Mouse (Mus musculus): ENCODE measurements around the gene Men1. TPM values are rescaled to one million over a fixed set of nuclear protein-coding genes. Genes with fewer than 3 reads are reported as not detected.

The Men1 gene
- polyA plus RNA-seq, 1 experiment from 2014 or later, result 19.5 TPM

- Histone ChIP-seq H3K36me3 (ENCODE audit: control insufficient read depth, insufficient read depth) (peaks cover 9% of the 10 kb centered on the region), H3K27ac (ENCODE audit: low read length) (no peak overlapping the region), H3K4me1 (ENCODE audit: control insufficient read depth, low read depth, low read length) (peaks cover 22% of the 10 kb centered on the region), H3K27me3 (ENCODE audit: control insufficient read depth, insufficient read depth, low read depth, low read length) (no peaks in the 10 kb centered on the region), H3K9me3 (replicated peaks; ENCODE audit: control insufficient read depth, low read length) (no peaks in the 10 kb centered on the region), H3K9ac (ENCODE audit: low read depth, low read length) (no peak overlapping the region), H3K4me3 (ENCODE audit: low read depth, low read length) (no peak overlapping the region), H3K4me2 (ENCODE audit: low read depth, low read length) (no peak overlapping the region)
- WGBS (ENCODE audit: insufficient replicate concordance), result 88% methylated on average over 4 of the region's 4 CpGs
- no peak for ATAC-seq (ENCODE audit: low read depth)
Measured at GRCm38 (mm10) chr19:6347615-6348014, 12.8 kb downstream of the Men1 start.

- no peaks in the 10 kb centered on the region for H3K27me3 ChIP-seq (ENCODE audit: control insufficient read depth, insufficient read depth, low read depth, low read length)
- H3K4me3 ChIP-seq (ENCODE audit: low read depth, low read length), result no peak overlapping the region
- no peaks in the 10 kb centered on the region for H3K9me3 ChIP-seq (replicated peaks; ENCODE audit: control insufficient read depth, low read length)
- WGBS (ENCODE audit: insufficient replicate concordance), result 38% methylated on average over 9 of the region's 9 CpGs
- peak overlapping the region; percentile 9; the same call in 1 of the 2 replicates for H3K4me2 ChIP-seq (ENCODE audit: low read depth, low read length)
- peak overlapping the region; percentile 1; the same call in 1 of the 2 replicates for H3K9ac ChIP-seq (ENCODE audit: low read depth, low read length)
- peaks cover 9% of the 10 kb centered on the region for H3K36me3 ChIP-seq (ENCODE audit: control insufficient read depth, insufficient read depth)
- H3K4me1 ChIP-seq (ENCODE audit: control insufficient read depth, low read depth, low read length), result peaks cover 16% of the 10 kb centered on the region
- no peak overlapping the region for H3K27ac ChIP-seq (ENCODE audit: low read length)
- no peak for ATAC-seq (ENCODE audit: low read depth)
Measured at GRCm38 (mm10) chr19:6348717-6349116, 13.9 kb downstream of the Men1 start.

- no peak overlapping the region for H3K4me3 ChIP-seq (ENCODE audit: low read depth, low read length)
- no peaks in the 10 kb centered on the region for H3K27me3 ChIP-seq (ENCODE audit: control insufficient read depth, insufficient read depth, low read depth, low read length)
- peak overlapping the region; percentile 9; the same call in 1 of the 2 replicates for H3K4me2 ChIP-seq (ENCODE audit: low read depth, low read length)
- H3K36me3 ChIP-seq (ENCODE audit: control insufficient read depth, insufficient read depth), result peaks cover 9% of the 10 kb centered on the region
- WGBS (ENCODE audit: insufficient replicate concordance), result 18% methylated on average over 14 of the region's 14 CpGs
- no peaks in the 10 kb centered on the region for H3K9me3 ChIP-seq (replicated peaks; ENCODE audit: control insufficient read depth, low read length)
- peak overlapping the region; percentile 1; the same call in 1 of the 2 replicates for H3K9ac ChIP-seq (ENCODE audit: low read depth, low read length)
- peak overlapping the region; percentile 48 for H3K27ac ChIP-seq (ENCODE audit: low read length)
- ATAC-seq (ENCODE audit: low read depth), result peak; percentile 59
- H3K4me1 ChIP-seq (ENCODE audit: control insufficient read depth, low read depth, low read length), result peaks cover 16% of the 10 kb centered on the region
Measured at GRCm38 (mm10) chr19:6349215-6349983, 14.6 kb downstream of the Men1 start.

GRCm38 (mm10) chr19:6351431-6352106 lies 16.8 kb downstream of the Men1 start:
- no peak overlapping the region for H3K9ac ChIP-seq (ENCODE audit: low read depth, low read length)
- no peaks in the 10 kb centered on the region for H3K9me3 ChIP-seq (replicated peaks; ENCODE audit: control insufficient read depth, low read length)
- no peaks in the 10 kb centered on the region for H3K36me3 ChIP-seq (ENCODE audit: control insufficient read depth, insufficient read depth)
- no peak overlapping the region for H3K4me2 ChIP-seq (ENCODE audit: low read depth, low read length)
- no peak overlapping the region for H3K27ac ChIP-seq (ENCODE audit: low read length)
- no peak overlapping the region for H3K4me3 ChIP-seq (ENCODE audit: low read depth, low read length)
- ATAC-seq (ENCODE audit: low read depth), result no peak
- 72% methylated on average over 14 of the region's 14 CpGs for WGBS (ENCODE audit: insufficient replicate concordance)
- H3K27me3 ChIP-seq (ENCODE audit: control insufficient read depth, insufficient read depth, low read depth, low read length), result no peaks in the 10 kb centered on the region
- H3K4me1 ChIP-seq (ENCODE audit: control insufficient read depth, low read depth, low read length), result peaks cover 16% of the 10 kb centered on the region

GRCm38 (mm10) chr19:6352107-6352505 lies 17.3 kb downstream of the Men1 start:
- Histone ChIP-seq H3K4me2 (ENCODE audit: low read depth, low read length) (no peak overlapping the region), H3K4me1 (ENCODE audit: control insufficient read depth, low read depth, low read length) (peaks cover 16% of the 10 kb centered on the region), H3K9ac (ENCODE audit: low read depth, low read length) (no peak overlapping the region), H3K27ac (ENCODE audit: low read length) (no peak overlapping the region), H3K9me3 (replicated peaks; ENCODE audit: control insufficient read depth, low read length) (no peaks in the 10 kb centered on the region), H3K36me3 (ENCODE audit: control insufficient read depth, insufficient read depth) (no peaks in the 10 kb centered on the region), H3K27me3 (ENCODE audit: control insufficient read depth, insufficient read depth, low read depth, low read length) (no peaks in the 10 kb centered on the region), H3K4me3 (ENCODE audit: low read depth, low read length) (no peak overlapping the region)
- 38% methylated on average over 2 of the region's 2 CpGs for WGBS (ENCODE audit: insufficient replicate concordance)
- no peak for ATAC-seq (ENCODE audit: low read depth)

- H3K27ac ChIP-seq (ENCODE audit: low read length), result no peak overlapping the region
- H3K27me3 ChIP-seq (ENCODE audit: control insufficient read depth, insufficient read depth, low read depth, low read length), result no peaks in the 10 kb centered on the region
- H3K9me3 ChIP-seq (replicated peaks; ENCODE audit: control insufficient read depth, low read length), result no peaks in the 10 kb centered on the region
- no peak for ATAC-seq (ENCODE audit: low read depth)
- H3K4me3 ChIP-seq (ENCODE audit: low read depth, low read length), result no peak overlapping the region
- no peak overlapping the region for H3K9ac ChIP-seq (ENCODE audit: low read depth, low read length)
- WGBS (ENCODE audit: insufficient replicate concordance), result 71% methylated on average over 7 of the region's 7 CpGs
- no peak overlapping the region for H3K4me2 ChIP-seq (ENCODE audit: low read depth, low read length)
- H3K4me1 ChIP-seq (ENCODE audit: control insufficient read depth, low read depth, low read length), result peaks cover 9% of the 10 kb centered on the region
- no peaks in the 10 kb centered on the region for H3K36me3 ChIP-seq (ENCODE audit: control insufficient read depth, insufficient read depth)
Measured at GRCm38 (mm10) chr19:6354030-6354429, 19.3 kb downstream of the Men1 start.

- peaks cover 17% of the 10 kb centered on the region for H3K4me1 ChIP-seq (ENCODE audit: control insufficient read depth, low read depth, low read length)
- H3K9me3 ChIP-seq (replicated peaks; ENCODE audit: control insufficient read depth, low read length), result no peaks in the 10 kb centered on the region
- H3K4me2 ChIP-seq (ENCODE audit: low read depth, low read length), result no peak overlapping the region
- no peaks in the 10 kb centered on the region for H3K27me3 ChIP-seq (ENCODE audit: control insufficient read depth, insufficient read depth, low read depth, low read length)
- H3K36me3 ChIP-seq (ENCODE audit: control insufficient read depth, insufficient read depth), result peaks cover 9% of the 10 kb centered on the region
- WGBS (ENCODE audit: insufficient replicate concordance), result 63% methylated on average over 3 of the region's 3 CpGs
- ATAC-seq (ENCODE audit: low read depth), result no peak
- H3K9ac ChIP-seq (ENCODE audit: low read depth, low read length), result no peak overlapping the region
- H3K4me3 ChIP-seq (ENCODE audit: low read depth, low read length), result no peak overlapping the region
- H3K27ac ChIP-seq (ENCODE audit: low read length), result no peak overlapping the region
Measured at GRCm38 (mm10) chr19:6361291-6361690, 26.5 kb downstream of the Men1 start.

- peaks cover 24% of the 10 kb centered on the region for H3K4me1 ChIP-seq (ENCODE audit: control insufficient read depth, low read depth, low read length)
- H3K36me3 ChIP-seq (ENCODE audit: control insufficient read depth, insufficient read depth), result peaks cover 26% of the 10 kb centered on the region
- no peak for ATAC-seq (ENCODE audit: low read depth)
- H3K4me3 ChIP-seq (ENCODE audit: low read depth, low read length), result peak overlapping the region; percentile 100
- H3K4me2 ChIP-seq (ENCODE audit: low read depth, low read length), result peak overlapping the region; percentile 71
- peak overlapping the region; percentile 54 for H3K9ac ChIP-seq (ENCODE audit: low read depth, low read length)
- H3K9me3 ChIP-seq (replicated peaks; ENCODE audit: control insufficient read depth, low read length), result no peaks in the 10 kb centered on the region
- no peaks in the 10 kb centered on the region for H3K27me3 ChIP-seq (ENCODE audit: control insufficient read depth, insufficient read depth, low read depth, low read length)
- H3K27ac ChIP-seq (ENCODE audit: low read length), result peak overlapping the region; percentile 73
- WGBS (ENCODE audit: insufficient replicate concordance), result under 1% methylated on average over 11 of the region's 11 CpGs
Measured at GRCm38 (mm10) chr19:6363091-6363410, 28.3 kb downstream of the Men1 start.

Data from liver, embryonic 16.5 days (tissue).